Mouse (Mus musculus) CD8-positive naive resting alpha-beta T cell, adult 2 months (primary cell): ENCODE results near the gene Gm8693.
"Not testable (repeated sequence)": the region's sequence is repeated elsewhere in the genome, so short reads cannot be mapped to it uniquely, and the experiment has no call there.

Source experiments
- DNase-seq, 2 experiments: peaks; one replicate each; pipeline ENCODE4 v3.0.0; 2022; ENCODE audit warnings: low read depth in 2 of 2, low spot score in 2 of 2

Gm8693 gene

GRCm38 (mm10) chr7:22692217-22692616, at the start of gene Gm8693:
Gene Gm8693, minus strand, starts transcription at chr7:22692317.
- not testable (repeated sequence) for DNase-seq

- not testable (repeated sequence) for DNase-seq
Observed at GRCm38 (mm10) chr7:22719610-22720009, 27.5 kb upstream of the Gm8693 start, which contains the start of gene Gm4567. Gene Gm4567, minus strand, starts transcription at chr7:22719710.

GRCm38 (mm10) chr7:22657718-22658117, 34.4 kb downstream of the Gm8693 start, which contains the start of gene Vmn1r155:
Gene Vmn1r155, plus strand, starts transcription at chr7:22658018.
- not testable (repeated sequence) for DNase-seq
